Mouse (Mus musculus): ENCODE data around the gene Wwp2.

DNA sequence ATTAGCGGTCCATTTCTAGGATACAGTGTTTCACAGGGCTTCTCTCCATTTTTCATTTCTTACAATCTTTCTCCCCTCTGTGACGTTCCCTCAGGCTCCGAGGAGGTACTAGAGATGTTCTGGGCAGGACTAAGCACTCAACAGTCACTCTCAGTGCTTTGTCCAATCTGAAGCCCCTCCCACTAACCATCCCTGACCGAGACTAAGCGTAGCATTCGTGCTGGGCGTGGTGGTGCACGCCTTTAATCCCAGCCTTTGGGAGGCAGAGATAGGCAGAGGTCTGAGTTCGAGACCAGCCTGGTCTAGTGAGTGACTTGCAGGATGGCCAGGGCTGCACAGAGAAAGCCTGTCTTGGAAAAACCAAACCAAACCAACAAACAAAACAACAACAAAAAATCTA is 163.5 kb downstream of the Wwp2 start:
- no peak for TF ChIP-seq POLR2A (IDR thresholded peaks at IDR 0.05; ENCODE audit: borderline replicate concordance, extremely low read depth, low read depth, low read length)
- no peak for TF ChIP-seq CTCF (IDR thresholded peaks at IDR 0.05; ENCODE audit: insufficient read depth, low read length)

Data from lung, adult 2 months (tissue).